Mouse (Mus musculus) heart, postnatal 0 days (tissue): ENCODE data around the gene Exoc4. TPM values are rescaled to one million over a fixed set of nuclear protein-coding genes. Genes with fewer than 3 reads are reported as not detected.

Source experiments
- ATAC-seq: fragments of 200-750 bp; cut with Nextera tagmentation; 2 replicates; pipeline ENCODE4 v1.8.0; 2017; ENCODE audit warnings: low read depth, moderate number of reproducible peaks, moderate library complexity; ENCODE audit not compliant: insufficient read depth
- DNase-seq: peaks from one replicate; pipeline ENCODE4 v3.0.0-alpha.2; 2016; ENCODE audit warnings: low spot score
- H3K27ac ChIP-seq: fragments of 300-500 bp; sonication (generic); 2 replicates; pipeline ENCODE4 v1.5.1; 2014; ENCODE audit warnings: low read depth, mild to moderate bottlenecking
- H3K27me3 ChIP-seq: fragments of 300-500 bp; sonication (generic); 2 replicates; pipeline ENCODE4 v1.6.1; 2014; ENCODE audit warnings: low read length, mixed read lengths; ENCODE audit not compliant: control insufficient read depth, insufficient read depth
- H3K36me3 ChIP-seq: fragments of 300-500 bp; sonication (generic); replicated peaks from 2 replicates; pipeline ENCODE4 v1.6.1; 2014; ENCODE audit warnings: low read length, mixed read lengths; ENCODE audit not compliant: control insufficient read depth, insufficient read depth
- H3K4me1 ChIP-seq: fragments of 300-500 bp; sonication (generic); 2 replicates; pipeline ENCODE4 v1.6.1; 2014; ENCODE audit warnings: antibody characterized with exemption; ENCODE audit not compliant: control insufficient read depth, insufficient read depth
- H3K4me2 ChIP-seq: fragments of 300-500 bp; sonication (generic); 2 replicates; pipeline ENCODE4 v1.6.1; 2014; ENCODE audit warnings: low read depth, mild to moderate bottlenecking, low read length, moderate library complexity
- H3K4me3 ChIP-seq: fragments of 300-500 bp; sonication (generic); 2 replicates; pipeline ENCODE4 v1.5.1; 2014; ENCODE audit warnings: low read depth, low read length
- H3K9ac ChIP-seq: fragments of 300-500 bp; sonication (generic); replicated peaks from 2 replicates; pipeline ENCODE4 v1.6.1; 2014; ENCODE audit warnings: low read depth, low read length, mixed read lengths
- H3K9me3 ChIP-seq: fragments of 300-500 bp; sonication (generic); replicated peaks from 2 replicates; pipeline ENCODE4 v1.6.1; 2016; ENCODE audit warnings: low read length; ENCODE audit not compliant: control insufficient read depth
- CTCF ChIP-seq: IDR thresholded peaks from 2 replicates; pipeline ENCODE4 v1.5.1; 2016; ENCODE audit warnings: antibody characterized with exemption, control low read depth, low read depth
- EP300 ChIP-seq: IDR thresholded peaks from 2 replicates; pipeline ENCODE4 v1.6.1; 2016; ENCODE audit warnings: antibody characterized with exemption, low read depth
- WGBS: fragments of 180-500 bp; shearing (Covaris S2); extraction: QIAGEN DNeasy Blood & Tissue Kit; methylation state at CpG from one replicate; pipeline ENCODE4 v1.1.7; 2014; 5-methylcytosine and 5-hydroxymethylcytosine counted together
- polyA plus RNA-seq: library from polyadenylated mRNA; unstranded; fragments of >200 nt; fragmentation: Nextera tagmentation; extraction: Ambion mirVana; gene quantifications from 2 replicates; pipeline ENCODE4 v1.2.1, GENCODE M21; 2015
- total RNA-seq: library from RNA; depleted of rRNA; stranded (reverse); fragments of >200 nt; gene quantifications from 2 replicates; pipeline ENCODE4 v1.2.3, GENCODE M21; 2014; ENCODE audit warnings: low replicate concordance

Gene Exoc4
- total and polyA plus RNA-seq, 2 experiments from 2014 or later, result 15.8 to 54.6 TPM

DNA sequence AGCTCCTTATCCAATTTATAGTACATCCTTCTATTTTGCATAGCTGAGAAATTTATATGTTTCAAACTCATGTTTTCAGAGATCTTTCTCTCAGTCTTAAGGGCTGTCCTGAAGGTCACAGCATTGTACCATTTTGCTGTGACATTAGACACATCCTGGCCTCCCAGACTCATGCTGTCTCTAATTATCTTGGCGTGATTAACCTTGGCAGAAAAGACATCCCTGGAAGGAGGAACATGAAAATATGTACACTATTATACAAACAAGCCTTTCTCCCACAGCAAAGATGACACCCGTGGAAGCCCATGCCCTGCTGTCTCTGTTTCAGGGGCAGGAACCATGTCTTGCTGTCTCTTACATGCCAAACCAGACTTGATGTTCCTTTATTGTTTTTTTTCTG, 59.8 kb downstream of the Exoc4 start:
- Histone ChIP-seq H3K4me2 (no peak overlapping the region), H3K4me1 (no peaks in the 10 kb centered on the region), H3K4me3 (no peak overlapping the region), H3K36me3 (peaks cover 20% of the 10 kb centered on the region; the same call in 1 of the 2 replicates), H3K27ac (no peak overlapping the region), H3K27me3 (no peaks in the 10 kb centered on the region), H3K9me3 (no peaks in the 10 kb centered on the region), H3K9ac (no peak overlapping the region)
- ATAC-seq (no peak), DNase-seq (no peak)
- TF ChIP-seq EP300 (no peak), CTCF (no peak)
- 81% methylated on average over 2 of the region's 2 CpGs for WGBS

- H3K9me3 ChIP-seq, result no peaks in the 10 kb centered on the region
- H3K36me3 ChIP-seq, result peaks cover 14% of the 10 kb centered on the region; the same call in 1 of the 2 replicates
- no peak overlapping the region for H3K27ac ChIP-seq
- no peak for TF ChIP-seq CTCF
- no peak for TF ChIP-seq EP300
- no peak overlapping the region for H3K4me3 ChIP-seq
- no peaks in the 10 kb centered on the region for H3K27me3 ChIP-seq
- no peak overlapping the region for H3K4me2 ChIP-seq
- no peaks in the 10 kb centered on the region for H3K4me1 ChIP-seq
- ATAC-seq (no peak), DNase-seq (no peak)
- no peak overlapping the region for H3K9ac ChIP-seq
- 90% methylated on average over 1 of the region's 1 CpGs for WGBS
These were observed 61.6 kb downstream of the Exoc4 start for GRCm38 (mm10) chr6:33310486-33310885.

DNA sequence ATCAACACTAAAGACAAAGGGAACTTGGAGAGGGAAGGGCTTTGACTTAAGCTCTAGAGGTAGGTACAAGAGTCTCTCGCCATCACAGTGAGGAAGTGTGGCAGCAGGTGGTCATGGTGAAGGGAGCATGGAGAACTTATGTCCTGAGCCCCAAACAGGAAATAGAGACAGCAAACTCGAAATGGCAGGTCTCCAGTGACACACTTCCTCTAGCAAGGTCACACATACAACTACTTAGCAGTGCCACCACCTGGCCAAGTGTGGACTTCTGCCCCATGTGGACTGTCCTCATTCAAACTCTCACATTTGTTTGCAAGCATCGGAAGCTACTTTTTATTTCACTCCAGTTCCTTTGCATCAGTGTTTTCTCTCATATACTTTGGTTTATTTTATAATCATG, 74.0 kb downstream of the Exoc4 start:
- WGBS, result 68% methylated on average over 3 of the region's 3 CpGs
- ATAC-seq, result no peak
- peaks cover 6% of the 10 kb centered on the region; the same call in 1 of the 2 replicates for H3K4me1 ChIP-seq

GRCm38 (mm10) chr6:33323386-33323785, 74.5 kb downstream of the Exoc4 start:
- H3K9me3 ChIP-seq, result no peaks in the 10 kb centered on the region
- no peak overlapping the region for H3K4me2 ChIP-seq
- H3K27me3 ChIP-seq, result no peaks in the 10 kb centered on the region
- no peak for DNase-seq
- no peak overlapping the region for H3K27ac ChIP-seq
- peaks cover 6% of the 10 kb centered on the region; the same call in 1 of the 2 replicates for H3K4me1 ChIP-seq
- WGBS, result 42% methylated on average over 4 of the region's 4 CpGs
- ATAC-seq, result no peak
- no peak overlapping the region for H3K9ac ChIP-seq
- no peak overlapping the region for H3K4me3 ChIP-seq
- no peaks in the 10 kb centered on the region for H3K36me3 ChIP-seq
- TF ChIP-seq EP300 (no peak), CTCF (no peak)

More for the DNA sequence above, 74.0 kb downstream of the Exoc4 start:
- H3K9ac ChIP-seq, result no peak overlapping the region
- DNase-seq, result no peak
- H3K9me3 ChIP-seq, result no peaks in the 10 kb centered on the region
- H3K36me3 ChIP-seq, result no peaks in the 10 kb centered on the region
- no peak overlapping the region for H3K27ac ChIP-seq
- H3K4me3 ChIP-seq, result no peak overlapping the region
- no peaks in the 10 kb centered on the region for H3K27me3 ChIP-seq
- H3K4me2 ChIP-seq, result no peak overlapping the region
- TF ChIP-seq CTCF (0 out of 2 replicates have a peak, but pooled peaks have one; percentile 8), EP300 (no peak)

DNA sequence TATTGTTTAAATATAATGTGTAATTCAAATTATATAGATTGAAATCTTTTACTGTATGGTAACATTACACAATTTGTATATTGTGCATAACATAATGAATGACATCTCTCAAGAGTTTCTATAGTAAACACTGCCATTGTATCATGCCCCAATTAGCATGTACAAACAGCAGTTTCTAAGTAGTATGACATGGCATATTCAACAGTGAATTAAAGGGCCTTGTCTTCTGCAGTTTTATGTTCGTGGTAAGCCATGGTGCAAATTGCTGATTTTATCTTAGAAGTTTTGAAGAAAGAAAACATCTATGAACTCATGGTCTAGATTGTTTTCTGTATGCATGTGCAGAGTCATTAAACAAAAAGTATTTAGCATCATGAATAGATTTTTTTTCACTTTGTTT, 79.4 kb downstream of the Exoc4 start:
- WGBS, result 87% methylated on average over 1 of the region's 1 CpGs
- DNase-seq (no peak), ATAC-seq (no peak)
- H3K27ac ChIP-seq, result no peak overlapping the region
- no peak overlapping the region for H3K4me3 ChIP-seq
- peaks cover 14% of the 10 kb centered on the region; the same call in 1 of the 2 replicates for H3K4me1 ChIP-seq
- TF ChIP-seq CTCF, result no peak
- TF ChIP-seq EP300, result no peak
- no peaks in the 10 kb centered on the region for H3K27me3 ChIP-seq
- no peaks in the 10 kb centered on the region for H3K9me3 ChIP-seq
- no peak overlapping the region for H3K9ac ChIP-seq
- H3K4me2 ChIP-seq, result no peak overlapping the region
- no peaks in the 10 kb centered on the region for H3K36me3 ChIP-seq

DNA sequence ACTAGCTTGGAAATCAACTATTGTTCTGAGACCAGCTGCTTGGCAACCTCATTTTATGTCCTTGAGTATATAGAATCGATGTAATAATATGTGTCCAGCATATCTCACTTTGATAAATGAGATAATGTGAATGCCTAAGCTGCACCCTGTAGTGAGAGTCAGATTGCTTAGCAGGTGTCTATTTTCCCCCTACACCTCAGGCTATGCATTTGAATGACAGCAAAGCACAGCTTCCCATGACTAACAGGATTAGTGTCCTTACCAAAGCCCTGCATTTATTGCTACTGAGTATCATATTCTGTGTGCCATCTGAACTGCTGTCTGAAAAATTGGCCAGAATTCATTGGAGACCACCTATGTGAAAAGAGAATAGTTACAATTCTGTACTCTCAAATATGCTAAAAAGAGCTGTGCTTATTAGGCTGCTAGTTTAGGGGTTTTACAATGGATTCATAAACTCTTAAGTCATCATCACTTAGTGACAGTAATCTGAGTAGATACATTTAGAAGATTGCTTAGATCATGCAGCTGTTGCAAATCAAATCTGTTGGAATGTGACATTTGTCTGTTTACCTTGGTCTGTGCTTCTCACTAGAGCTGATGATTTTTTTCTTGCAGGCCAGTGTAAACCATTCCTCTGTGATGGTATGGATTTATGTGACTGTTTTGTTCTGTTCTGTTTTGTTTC, 98.3 kb downstream of the Exoc4 start:
- Histone ChIP-seq H3K27ac (no peak overlapping the region), H3K4me1 (no peaks in the 10 kb centered on the region), H3K4me2 (no peak overlapping the region), H3K27me3 (no peaks in the 10 kb centered on the region), H3K9me3 (no peaks in the 10 kb centered on the region), H3K4me3 (no peak overlapping the region), H3K36me3 (no peaks in the 10 kb centered on the region), H3K9ac (no peak overlapping the region)
- 63% methylated on average over 1 of the region's 1 CpGs for WGBS
- TF ChIP-seq CTCF, result no peak
- TF ChIP-seq EP300, result no peak
- no peak for DNase-seq
- ATAC-seq, result no peak
